Mouse (Mus musculus): ENCODE measurements around the gene Camk2b.
"Not testable (repeated sequence)": the region's sequence is repeated elsewhere in the genome, so short reads cannot be mapped to it uniquely, and the experiment has no call there.

- not testable (repeated sequence) for TF ChIP-seq POLR2A (IDR thresholded peaks at IDR 0.05; ENCODE audit: insufficient read depth, low read length); CTCF (IDR thresholded peaks at IDR 0.05; ENCODE audit: low read depth, low read length); EP300 (IDR thresholded peaks at IDR 0.05; ENCODE audit: insufficient read depth, low read depth, low read length)
Observed at GRCm38 (mm10) chr11:6006351-6007009, 59.7 kb downstream of the Camk2b start.
